Mouse (Mus musculus) fat pad, adult 2 months (tissue): ENCODE data around the gene Evc2.

Experiments used
- DNase-seq: peaks from one replicate; pipeline ENCODE4 v3.0.0-alpha.2; 2011; ENCODE audit warnings: low read depth, low spot score; ENCODE audit errors: extremely low read depth

Gene Evc2

GRCm38 (mm10) chr5:37471584-37471983 lies 133.3 kb downstream of the Evc2 start:
- no peak for DNase-seq

- no peak for DNase-seq
Measured at GRCm38 (mm10) chr5:37472025-37472608, 133.8 kb downstream of the Evc2 start.
